Mouse (Mus musculus) left cerebral cortex, postnatal 4 days (tissue): ENCODE data around the gene Shisa3. TPM values are rescaled to one million over a fixed set of nuclear protein-coding genes. Genes with fewer than 3 reads are reported as not detected.

ENCODE experiments used
- DNase-seq: peaks from one replicate; pipeline ENCODE4 v3.0.0-alpha.2; 2022
- intact Hi-C: fragments of 180-260 bp; cut with DNase I; formaldehyde crosslinking; loops from one replicate; pipeline ENCODE4 v1.15.1; 2025
- total RNA-seq, 2 experiments: library from RNA; stranded (reverse); gene quantifications; 2 replicates each; pipeline ENCODE4 v1.2.3; 2021

Gene Shisa3
- 1 to 10 TPM; 1.1 to 1.3 TPM for total RNA-seq

GRCm38 (mm10) chr5:67607804-67608673 lies at the start of gene Shisa3:
Gene Shisa3, plus strand, starts transcription at chr5:67607882.
- peak; percentile 30 for DNase-seq
- intact Hi-C loops, result no loop called here

GRCm38 (mm10) chr5:67558644-67559043 lies 49.0 kb upstream of the Shisa3 start:
- intact Hi-C loops, result no loop called here
- DNase-seq, result no peak

DNA sequence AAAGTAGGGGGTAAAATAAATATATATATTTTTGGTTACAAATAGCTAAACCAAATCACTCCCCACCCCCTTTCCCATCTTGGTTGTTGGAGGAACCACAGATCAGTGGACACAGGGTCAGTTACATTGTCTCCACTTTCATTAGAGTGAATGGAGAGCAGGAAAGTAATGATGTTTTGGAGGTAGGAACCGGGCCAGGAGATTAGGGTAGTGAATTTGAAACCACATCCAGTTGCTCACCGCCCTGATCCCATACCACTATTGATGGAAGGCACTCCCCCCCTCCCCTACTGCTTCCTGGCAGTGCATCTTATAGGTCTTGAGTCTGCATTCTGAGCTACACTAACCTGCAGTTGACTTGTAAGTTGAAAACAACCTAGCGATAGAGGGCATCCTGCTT lies 48.6 kb upstream of the Shisa3 start:
- no peak for DNase-seq
- intact Hi-C loops, result no loop called here

- no peak for DNase-seq
- intact Hi-C loops, result no loop called here
Measured at GRCm38 (mm10) chr5:67572552-67573155, 35.0 kb upstream of the Shisa3 start.

- intact Hi-C loops, result no loop called here
- DNase-seq, result no peak
Measured at GRCm38 (mm10) chr5:67574039-67574438, 33.6 kb upstream of the Shisa3 start.

DNA sequence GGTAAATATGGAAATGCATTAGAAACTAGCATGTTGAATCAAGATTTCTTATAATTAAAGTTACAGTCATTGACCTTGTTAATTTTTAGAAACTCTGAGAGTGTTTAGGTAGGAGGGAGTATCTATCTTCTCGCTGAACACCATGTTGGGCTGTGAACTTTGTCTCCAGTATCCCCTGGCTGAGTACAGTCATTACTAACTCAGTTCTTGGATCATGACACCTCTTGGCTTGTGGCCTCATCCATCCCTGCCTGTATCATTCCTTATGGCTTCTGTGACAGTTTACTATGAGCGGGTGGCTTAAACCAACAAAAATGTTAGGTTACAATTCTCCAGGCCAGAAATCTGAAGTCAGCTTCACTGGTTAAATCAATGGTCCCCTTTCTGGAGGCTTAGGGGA lies 32.0 kb upstream of the Shisa3 start:
- intact Hi-C loops, result no loop called here
- no peak for DNase-seq

DNA sequence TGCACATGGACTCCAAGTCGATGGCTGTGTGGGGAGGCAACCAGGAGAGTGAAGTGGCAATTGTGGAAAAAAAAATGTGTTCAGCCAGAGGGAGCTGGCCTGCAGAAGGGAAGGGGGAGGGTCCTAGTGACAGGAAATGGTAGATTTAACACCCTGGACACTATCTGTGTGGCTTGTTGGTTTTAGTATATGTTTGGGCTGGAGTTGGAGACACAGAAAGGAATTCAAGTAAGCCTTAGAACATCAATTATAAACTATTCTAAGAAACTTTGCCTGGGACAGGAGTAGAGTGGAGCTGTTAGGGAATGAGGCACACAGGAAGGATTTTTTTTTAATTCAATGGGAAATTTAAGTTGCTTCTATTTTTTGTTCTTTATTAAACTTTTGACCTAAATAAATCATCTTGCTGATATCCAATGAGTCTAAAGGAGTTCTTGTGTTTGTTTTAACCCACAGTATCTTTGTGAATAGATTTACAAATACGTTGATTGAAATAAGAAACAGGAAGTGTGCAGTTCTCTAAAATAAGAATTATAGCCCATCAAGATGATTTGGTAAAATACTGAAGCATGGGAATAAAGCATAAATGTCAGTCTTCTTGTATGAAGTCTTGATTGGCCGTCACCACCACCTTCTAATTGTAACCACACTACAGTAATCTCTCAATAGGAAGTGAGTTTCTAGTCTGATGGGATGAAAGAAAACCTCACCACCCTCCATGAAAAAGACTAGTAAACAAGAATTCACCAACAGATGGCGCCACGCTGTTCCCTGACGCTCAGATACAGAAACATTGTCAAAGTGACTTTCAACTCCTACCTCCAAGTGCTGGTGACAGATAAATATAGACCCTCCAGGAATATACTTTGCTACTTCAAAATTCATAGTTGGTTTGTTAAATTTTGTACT lies 27.7 kb upstream of the Shisa3 start:
- intact Hi-C loops, result no loop called here

DNA sequence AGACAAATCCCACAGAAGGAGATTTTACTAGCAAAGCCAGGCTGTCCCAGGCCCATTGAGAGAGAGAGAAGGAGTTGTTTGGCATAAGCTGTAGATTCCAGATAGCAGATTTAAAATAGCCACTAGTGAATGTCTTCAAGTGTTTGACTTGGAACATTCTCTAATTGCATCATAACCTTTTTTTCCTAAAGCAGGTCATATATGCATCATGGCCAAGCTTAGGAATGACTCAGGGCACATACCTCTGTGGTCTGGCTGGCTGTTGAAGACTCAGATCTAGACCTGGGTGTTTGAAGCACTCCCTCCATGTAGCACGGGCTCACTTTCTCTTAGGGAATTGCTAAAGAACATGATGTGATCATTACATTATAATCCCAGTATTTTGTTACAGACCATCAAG lies 12.6 kb upstream of the Shisa3 start:
- intact Hi-C loops, result no loop called here

More for the DNA sequence above, 27.7 kb upstream of the Shisa3 start:
- DNase-seq, result no peak

DNA sequence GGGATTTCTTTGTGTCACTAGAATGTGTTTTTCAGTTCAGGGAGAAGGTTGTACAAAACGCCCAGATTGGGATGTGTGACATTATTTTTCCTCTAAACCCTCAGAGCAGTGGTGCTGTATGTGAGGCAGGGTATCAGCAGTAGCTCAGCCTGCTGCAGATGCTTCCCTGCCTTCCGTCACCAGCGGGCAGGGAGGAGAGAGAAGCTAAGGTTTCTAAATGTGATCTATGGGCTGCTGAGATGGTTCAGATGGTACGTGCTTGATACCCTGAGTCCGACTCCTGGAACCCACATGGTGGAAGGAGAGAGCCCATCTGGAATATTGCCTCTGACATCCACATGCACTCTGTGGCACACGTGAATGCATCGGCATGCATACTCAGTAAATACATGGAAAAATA lies 12.1 kb upstream of the Shisa3 start:
- intact Hi-C loops, result no loop called here
- no peak for DNase-seq

More for the DNA sequence above, 12.6 kb upstream of the Shisa3 start:
- DNase-seq, result no peak

GRCm38 (mm10) chr5:67599935-67600334 lies 7.7 kb upstream of the Shisa3 start:
- intact Hi-C loops, result no loop called here
- no peak for DNase-seq

- no peak for DNase-seq
- intact Hi-C loops, result no loop called here
Measured at GRCm38 (mm10) chr5:67605951-67606350, 1.7 kb upstream of the Shisa3 start.

DNA sequence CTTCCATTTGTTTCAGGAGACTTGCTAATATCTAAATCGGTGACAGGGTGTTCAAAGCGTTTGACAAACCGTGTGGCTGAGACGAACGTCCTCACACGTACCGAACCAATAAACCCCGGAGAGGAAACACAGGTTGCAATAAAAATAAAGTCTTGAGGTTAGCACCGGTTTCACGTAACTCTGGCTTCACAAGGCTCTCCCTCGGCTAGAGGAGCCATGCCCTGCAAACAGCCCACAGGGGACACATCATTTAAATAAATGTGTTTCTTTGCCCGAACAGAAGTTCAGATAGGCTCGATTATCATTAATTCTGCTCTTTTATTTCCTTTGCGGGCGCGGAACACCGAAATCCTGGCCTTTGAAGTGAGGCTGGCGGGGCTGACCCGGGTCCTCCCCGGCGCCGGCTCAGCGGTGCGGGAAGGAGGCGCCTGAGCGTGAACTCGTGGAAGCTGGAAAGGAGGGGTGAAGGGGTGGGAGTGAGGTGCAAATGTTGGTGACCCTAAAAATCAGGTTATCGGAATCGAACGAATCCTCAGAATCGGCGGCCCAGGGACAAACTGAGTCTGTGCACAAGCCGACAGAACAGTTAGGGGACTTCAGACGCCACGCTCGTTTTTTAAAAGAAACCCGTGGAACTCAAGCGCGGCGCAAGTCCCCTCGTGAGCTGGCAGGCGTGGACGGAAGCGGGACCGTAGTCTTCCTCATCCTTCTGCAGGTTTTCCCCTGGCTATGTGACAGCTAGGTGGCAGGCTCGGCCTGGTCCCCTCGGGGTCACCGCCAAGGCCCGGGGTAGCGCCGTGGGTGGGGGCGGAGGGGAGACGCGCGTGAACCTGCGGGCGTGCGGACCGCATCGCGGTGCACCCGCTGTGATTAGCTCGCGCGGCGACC lies 522 bp upstream of the Shisa3 start:
- intact Hi-C loops, result no loop called here
- peak; percentile 15 for DNase-seq

GRCm38 (mm10) chr5:67608674-67609519 lies 1.2 kb downstream of the Shisa3 start:
- no peak for DNase-seq
- intact Hi-C loops, result no loop called here

- DNase-seq, result no peak
- intact Hi-C loops, result no loop called here
Measured at GRCm38 (mm10) chr5:67609520-67609837, 1.8 kb downstream of the Shisa3 start.

DNA sequence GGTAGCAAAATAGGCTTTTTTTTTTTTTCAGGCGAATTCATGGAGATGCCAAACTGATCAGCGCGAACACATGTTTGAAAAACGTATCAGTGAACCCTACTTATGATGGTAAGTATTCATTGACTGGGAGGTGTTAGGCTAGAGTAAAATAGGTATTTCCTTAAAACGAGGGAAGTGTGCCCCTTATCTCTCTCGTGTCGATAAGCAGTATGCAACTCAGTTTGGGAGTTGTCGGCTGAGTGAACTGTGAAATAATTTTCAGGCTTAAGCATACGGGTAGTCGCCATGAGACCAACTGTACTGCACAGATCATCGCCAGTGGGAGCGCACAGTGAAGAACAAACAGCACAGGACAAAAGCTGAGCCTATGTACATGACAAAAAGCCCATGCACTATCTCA lies 13.5 kb downstream of the Shisa3 start:
- intact Hi-C loops, result no loop called here
- DNase-seq, result no peak

GRCm38 (mm10) chr5:67628180-67628940 lies 20.7 kb downstream of the Shisa3 start:
- intact Hi-C loops, result no loop called here
- no peak for DNase-seq

DNA sequence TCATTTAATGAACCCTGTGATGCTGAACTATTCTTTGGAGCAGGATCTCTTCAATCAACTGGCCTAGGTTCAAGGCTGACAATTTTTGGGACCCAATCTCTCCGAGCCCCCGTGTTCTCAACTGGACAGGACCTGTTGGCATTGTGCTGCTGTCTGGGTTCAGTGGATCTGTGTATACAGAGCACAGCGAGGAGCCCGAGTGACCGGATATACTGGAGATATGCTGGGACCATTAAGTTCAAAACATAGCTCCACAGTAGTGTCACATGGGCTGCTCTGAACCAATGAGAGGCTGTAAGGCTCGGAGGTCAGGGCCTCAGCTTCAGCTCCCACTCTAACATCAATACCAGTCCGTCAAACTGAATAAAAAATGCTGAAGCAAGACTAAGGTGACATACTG lies 21.8 kb downstream of the Shisa3 start:
- intact Hi-C loops, result no loop called here
- DNase-seq, result no peak

- intact Hi-C loops, result no loop called here
- DNase-seq, result no peak
Measured at GRCm38 (mm10) chr5:67629861-67630260, 22.2 kb downstream of the Shisa3 start.

- intact Hi-C loops, result no loop called here
- DNase-seq, result no peak
Measured at GRCm38 (mm10) chr5:67631261-67631660, 23.6 kb downstream of the Shisa3 start.
